Mouse (Mus musculus) lung, adult 2 months (tissue): Measurements from ENCODE around the gene Gnb3. TPM values are rescaled to one million over a fixed set of nuclear protein-coding genes. Genes with fewer than 3 reads are reported as not detected.

Experiments
- DNase-seq: peaks from one replicate; pipeline ENCODE4 v3.0.0; 2022
- H3K4me1 ChIP-seq: fragments of 200-500 bp; 2 replicates; pipeline ENCODE4 v1.6.1; 2011; ENCODE audit warnings: low read length; ENCODE audit not compliant: control insufficient read depth, insufficient read depth
- H3K4me3 ChIP-seq: fragments of 200-500 bp; replicated peaks from 2 replicates; pipeline ENCODE3; 2011; ENCODE audit warnings: low read depth, mild to moderate bottlenecking, control low read depth, low read length; ENCODE audit errors: extremely low read depth
- CTCF ChIP-seq: fragments of 200-500 bp; IDR thresholded peaks from 2 replicates; pipeline ENCODE4 v1.5.1; 2011; ENCODE audit warnings: mild to moderate bottlenecking, low read length, control low read depth; ENCODE audit not compliant: insufficient read depth
- POLR2A ChIP-seq: fragments of 200-500 bp; IDR thresholded peaks from 2 replicates; pipeline ENCODE4 v1.6.1; 2011; ENCODE audit warnings: low read depth, mild to moderate bottlenecking, control low read depth, low read length, borderline replicate concordance; ENCODE audit errors: extremely low read depth
- WGBS: fragments of 180-500 bp; shearing (Covaris S2); methylation state at CpG from one replicate; pipeline ENCODE4 v1.1.7; 2018; 5-methylcytosine and 5-hydroxymethylcytosine counted together
- polyA plus RNA-seq: library from polyadenylated mRNA; depleted of rRNA; stranded (reverse); fragments of >200 nt; gene quantifications from 2 replicates; pipeline ENCODE4 v1.2.3, GENCODE M21; 2012

Gene Gnb3
- polyA plus RNA-seq, 1 experiment, result 0.36 TPM

- no peak for TF ChIP-seq CTCF
- TF ChIP-seq POLR2A, result no peak
- H3K4me1 ChIP-seq, result 0 out of 2 replicates have a peak, but pooled peaks cover 2% of the 10 kb centered on the region
- 52% methylated on average over 18 of the region's 18 CpGs for WGBS
Observed at GRCm38 (mm10) chr6:124865766-124866362, 25.8 kb upstream of the Gnb3 start.

GRCm38 (mm10) chr6:124863658-124864298 is 23.7 kb upstream of the Gnb3 start, which contains the start of gene Gpr162:
Gpr162 (minus strand) TSS chr6:124863983.
- WGBS, result 2% methylated on average over 33 of the region's 43 CpGs

More at GRCm38 (mm10) chr6:124865766-124866362, 25.8 kb upstream of the Gnb3 start:
- no peak overlapping the region for H3K4me3 ChIP-seq
- DNase-seq, result no peak

GRCm38 (mm10) chr6:124863125-124863657 is 23.1 kb upstream of the Gnb3 start:
- no peak overlapping the region for H3K4me3 ChIP-seq
- no peak for DNase-seq
- WGBS, result 2% methylated on average over 12 of the region's 16 CpGs
- TF ChIP-seq POLR2A, result no peak
- TF ChIP-seq CTCF, result no peak
- peaks cover 2% of the 10 kb centered on the region; the same call in 1 of the 2 replicates for H3K4me1 ChIP-seq

More at GRCm38 (mm10) chr6:124863658-124864298, 23.7 kb upstream of the Gnb3 start, which contains the start of gene Gpr162:
- no peak for TF ChIP-seq CTCF
- no peak for TF ChIP-seq POLR2A
- peak; percentile 45 for DNase-seq
- Histone ChIP-seq H3K4me1 (peaks cover 2% of the 10 kb centered on the region; the same call in 1 of the 2 replicates), H3K4me3 (peak within 1 kb of the TSS; percentile 15)

- Histone ChIP-seq H3K4me3 (no peak overlapping the region), H3K4me1 (peaks cover 2% of the 10 kb centered on the region; the same call in 1 of the 2 replicates)
- TF ChIP-seq CTCF, result no peak
- TF ChIP-seq POLR2A, result no peak
- no peak for DNase-seq
- 15% methylated on average over 8 of the region's 8 CpGs for WGBS
Observed at GRCm38 (mm10) chr6:124862406-124863124, 22.5 kb upstream of the Gnb3 start.

GRCm38 (mm10) chr6:124861802-124862201 is 21.7 kb upstream of the Gnb3 start:
- H3K4me3 ChIP-seq, result no peak overlapping the region
- 37% methylated on average over 3 of the region's 3 CpGs for WGBS
- TF ChIP-seq CTCF, result no peak
- TF ChIP-seq POLR2A, result no peak
- DNase-seq, result no peak
- H3K4me1 ChIP-seq, result peaks cover 2% of the 10 kb centered on the region; the same call in 1 of the 2 replicates

GRCm38 (mm10) chr6:124861266-124861665 is 21.2 kb upstream of the Gnb3 start:
- WGBS, result 79% methylated on average over 19 of the region's 19 CpGs
- TF ChIP-seq CTCF (no peak), POLR2A (no peak)
- Histone ChIP-seq H3K4me3 (no peak overlapping the region), H3K4me1 (peaks cover 2% of the 10 kb centered on the region; the same call in 1 of the 2 replicates)
- DNase-seq, result no peak

GRCm38 (mm10) chr6:124860511-124860910 is 20.4 kb upstream of the Gnb3 start:
- H3K4me1 ChIP-seq, result peaks cover 2% of the 10 kb centered on the region; the same call in 1 of the 2 replicates
- 87% methylated on average over 9 of the region's 9 CpGs for WGBS
- TF ChIP-seq POLR2A, result no peak
- TF ChIP-seq CTCF, result no peak
- DNase-seq, result no peak
- H3K4me3 ChIP-seq, result no peak overlapping the region

- 12% methylated on average over 12 of the region's 12 CpGs for WGBS
- peak; percentile 85 for DNase-seq
- TF ChIP-seq CTCF (peak; percentile 87), POLR2A (no peak)
- Histone ChIP-seq H3K4me1 (peaks cover 2% of the 10 kb centered on the region; the same call in 1 of the 2 replicates), H3K4me3 (no peak overlapping the region)
Observed at GRCm38 (mm10) chr6:124859725-124860124, 19.6 kb upstream of the Gnb3 start.

GRCm38 (mm10) chr6:124858561-124859318 is 18.7 kb upstream of the Gnb3 start:
- no peak overlapping the region for H3K4me3 ChIP-seq
- peaks cover 2% of the 10 kb centered on the region; the same call in 1 of the 2 replicates for H3K4me1 ChIP-seq
- no peak for TF ChIP-seq POLR2A
- TF ChIP-seq CTCF, result no peak
- 67% methylated on average over 28 of the region's 28 CpGs for WGBS
- DNase-seq, result no peak
